Comparison of ENCODE assay signal across 27 mouse cellular contexts in genomic region chr2:59485080-59485479, GRCm38 (mm10). TPM values are rescaled to one million over a fixed set of nuclear protein-coding genes. Genes with fewer than 3 reads are reported as not detected.
DNase-seq lines count a peak whose midpoint lies in the region; ATAC-seq lines count a peak whose summit lies in the region.
"Had no signal": no experiment of that assay in that cellular context is flagged by ENCODE, and none has a peak within 500 bp of the region (broad histone marks: within the 10 kb centered on the region; RNA-seq: fewer than 3 reads in every experiment).

No protein-coding gene starts in this region.

- no peak overlapping the region for H3K4me3 ChIP-seq in hindbrain, embryonic 16.5 days (ENCODE audit: low read length)
- no peak overlapping the region for H3K4me3 ChIP-seq in hindbrain, embryonic 12.5 days
- H3K4me3 ChIP-seq in midbrain, embryonic 14.5 days (replicated peaks; ENCODE audit: low read depth, low read length) = no peak overlapping the region
- no peak overlapping the region for H3K4me3 ChIP-seq in midbrain, embryonic 11.5 days (ENCODE audit: low read depth, low read length)
- no peak overlapping the region for H3K4me3 ChIP-seq in embryonic facial prominence, embryonic 14.5 days (ENCODE audit: low read depth, low read length)
- H3K4me3 ChIP-seq in stomach, embryonic 16.5 days (replicated peaks; ENCODE audit: low read length) = peak overlapping the region; percentile 31; the same call in 1 of the 2 replicates
- H3K4me3 ChIP-seq: forebrain, embryonic 15.5 days; heart, embryonic 12.5 days; limb, embryonic 12.5 days; liver, embryonic 15.5 days; megakaryocyte, embryonic 14.5 days; midbrain, embryonic 13.5 days had no signal

- DNase-seq in midbrain, embryonic 14.5 days = no peak
- DNase-seq in midbrain, embryonic 11.5 days (ENCODE audit: low spot score, missing footprints) = no peak
- DNase-seq in embryonic facial prominence, embryonic 14.5 days (ENCODE audit: low spot score) = peak; percentile 62
- no peak for DNase-seq in adrenal gland, postnatal 4 days (ENCODE audit: low spot score in 2 of 2)
- DNase-seq: heart, adult 18-20 months; layer of hippocampus, adult 9-11 months; lung, postnatal 36 days; right cerebral cortex, postnatal 25 days had no signal

- H3K9me3 ChIP-seq in hindbrain, embryonic 16.5 days (ENCODE audit: control insufficient read depth, low read length) = no peaks in the 10 kb centered on the region
- H3K9me3 ChIP-seq in hindbrain, embryonic 12.5 days (replicated peaks) = no peaks in the 10 kb centered on the region
- no peaks in the 10 kb centered on the region for H3K9me3 ChIP-seq in midbrain, embryonic 14.5 days (ENCODE audit: control insufficient read depth, low read length)
- H3K9me3 ChIP-seq in midbrain, embryonic 11.5 days (ENCODE audit: control insufficient read depth, low read length) = no peaks in the 10 kb centered on the region
- no peaks in the 10 kb centered on the region for H3K9me3 ChIP-seq in embryonic facial prominence, embryonic 14.5 days (ENCODE audit: control insufficient read depth, low read length)
- no peaks in the 10 kb centered on the region for H3K9me3 ChIP-seq in stomach, embryonic 16.5 days (replicated peaks; ENCODE audit: control insufficient read depth, low read length)
- H3K9me3 ChIP-seq: forebrain, embryonic 15.5 days; heart, embryonic 12.5 days; limb, embryonic 12.5 days; liver, embryonic 15.5 days; midbrain, embryonic 13.5 days had no signal

- 74% methylated on average over 2 of the region's 2 CpGs for WGBS in hindbrain, embryonic 16.5 days
- 65% methylated on average over 2 of the region's 2 CpGs for WGBS in hindbrain, embryonic 12.5 days
- 49% methylated on average over 2 of the region's 2 CpGs for WGBS in midbrain, embryonic 14.5 days
- 59% methylated on average over 2 of the region's 2 CpGs for WGBS in midbrain, embryonic 11.5 days
- WGBS in embryonic facial prominence, embryonic 14.5 days = 55% methylated on average over 2 of the region's 2 CpGs
- 39% methylated on average over 2 of the region's 2 CpGs for WGBS in stomach, embryonic 16.5 days

- no peak overlapping the region for H3K9ac ChIP-seq in hindbrain, embryonic 16.5 days (ENCODE audit: low read depth, low read length)
- H3K9ac ChIP-seq in hindbrain, embryonic 12.5 days = no peak overlapping the region
- no peak overlapping the region for H3K9ac ChIP-seq in midbrain, embryonic 14.5 days (replicated peaks; ENCODE audit: low read length)
- H3K9ac ChIP-seq in midbrain, embryonic 11.5 days (ENCODE audit: low read length) = no peak overlapping the region
- no peak overlapping the region for H3K9ac ChIP-seq in embryonic facial prominence, embryonic 14.5 days (ENCODE audit: low read depth, low read length)
- no peak overlapping the region for H3K9ac ChIP-seq in stomach, embryonic 16.5 days (ENCODE audit: low read length)
- H3K9ac ChIP-seq: forebrain, embryonic 15.5 days; heart, embryonic 12.5 days; hindbrain, embryonic 14.5 days; limb, embryonic 12.5 days; liver, embryonic 15.5 days; midbrain, embryonic 13.5 days had no signal

- H3K4me2 ChIP-seq in hindbrain, embryonic 16.5 days (ENCODE audit: low read length) = no peak overlapping the region
- H3K4me2 ChIP-seq in hindbrain, embryonic 12.5 days (replicated peaks) = no peak overlapping the region
- H3K4me2 ChIP-seq in midbrain, embryonic 14.5 days (ENCODE audit: low read length) = no peak overlapping the region
- no peak overlapping the region for H3K4me2 ChIP-seq in midbrain, embryonic 11.5 days
- 0 out of 2 replicates have a peak overlapping the region, but pooled peaks have one; percentile 18 for H3K4me2 ChIP-seq in embryonic facial prominence, embryonic 14.5 days (ENCODE audit: low read depth, low read length)
- H3K4me2 ChIP-seq in stomach, embryonic 16.5 days (ENCODE audit: low read depth, low read length) = no peak overlapping the region
- H3K4me2 ChIP-seq: forebrain, embryonic 15.5 days; heart, embryonic 12.5 days; hindbrain, embryonic 14.5 days; limb, embryonic 12.5 days; liver, embryonic 15.5 days; midbrain, embryonic 13.5 days had no signal

- H3K36me3 ChIP-seq in hindbrain, embryonic 16.5 days (ENCODE audit: control insufficient read depth, insufficient read depth, low read length) = no peaks in the 10 kb centered on the region
- H3K36me3 ChIP-seq in hindbrain, embryonic 12.5 days = no peaks in the 10 kb centered on the region
- no peaks in the 10 kb centered on the region for H3K36me3 ChIP-seq in midbrain, embryonic 14.5 days (ENCODE audit: control insufficient read depth, insufficient read depth, low read length)
- H3K36me3 ChIP-seq in midbrain, embryonic 11.5 days (ENCODE audit: control insufficient read depth, insufficient read depth, low read length) = no peaks in the 10 kb centered on the region
- no peaks in the 10 kb centered on the region for H3K36me3 ChIP-seq in embryonic facial prominence, embryonic 14.5 days (ENCODE audit: control insufficient read depth, insufficient read depth, low read length)
- H3K36me3 ChIP-seq in stomach, embryonic 16.5 days (ENCODE audit: control insufficient read depth, insufficient read depth, low read length) = no peaks in the 10 kb centered on the region
- H3K36me3 ChIP-seq: forebrain, embryonic 15.5 days; heart, embryonic 12.5 days; limb, embryonic 12.5 days; liver, embryonic 15.5 days; midbrain, embryonic 13.5 days had no signal

- H3K27ac ChIP-seq in hindbrain, embryonic 16.5 days (ENCODE audit: low read depth, low read length) = no peak overlapping the region
- H3K27ac ChIP-seq in hindbrain, embryonic 12.5 days = no peak overlapping the region
- H3K27ac ChIP-seq in midbrain, embryonic 14.5 days (replicated peaks; ENCODE audit: low read depth, low read length) = peak overlapping the region; percentile 8; the same call in 1 of the 2 replicates
- H3K27ac ChIP-seq in midbrain, embryonic 11.5 days (ENCODE audit: low read depth, low read length) = no peak overlapping the region
- peak overlapping the region; percentile 65; the same call in 1 of the 2 replicates for H3K27ac ChIP-seq in embryonic facial prominence, embryonic 14.5 days (replicated peaks; ENCODE audit: low read depth, low read length)
- peak overlapping the region; percentile 88 for H3K27ac ChIP-seq in stomach, embryonic 16.5 days (ENCODE audit: low read length)
- H3K27ac ChIP-seq: forebrain, embryonic 15.5 days; hindbrain, embryonic 14.5 days; limb, embryonic 12.5 days; liver, embryonic 15.5 days; midbrain, embryonic 13.5 days had no signal

- no peaks in the 10 kb centered on the region for H3K27me3 ChIP-seq in hindbrain, embryonic 16.5 days (replicated peaks; ENCODE audit: control insufficient read depth, insufficient read depth, low read length)
- 0 out of 2 replicates have a peak, but pooled peaks cover 2% of the 10 kb centered on the region for H3K27me3 ChIP-seq in hindbrain, embryonic 12.5 days
- H3K27me3 ChIP-seq in midbrain, embryonic 14.5 days (ENCODE audit: control insufficient read depth, insufficient read depth, low read length) = no peaks in the 10 kb centered on the region
- H3K27me3 ChIP-seq in midbrain, embryonic 11.5 days (ENCODE audit: control insufficient read depth, insufficient read depth, low read length) = no peaks in the 10 kb centered on the region
- H3K27me3 ChIP-seq in embryonic facial prominence, embryonic 14.5 days (replicated peaks; ENCODE audit: control insufficient read depth, insufficient read depth, low read length) = no peaks in the 10 kb centered on the region
- no peaks in the 10 kb centered on the region for H3K27me3 ChIP-seq in stomach, embryonic 16.5 days (ENCODE audit: control insufficient read depth, insufficient read depth, low read length)
- H3K27me3 ChIP-seq: forebrain, embryonic 15.5 days; heart, embryonic 12.5 days; limb, embryonic 12.5 days; liver, embryonic 15.5 days; megakaryocyte, embryonic 14.5 days; midbrain, embryonic 13.5 days had no signal

- H3K4me1 ChIP-seq in hindbrain, embryonic 16.5 days (ENCODE audit: control insufficient read depth, insufficient read depth, low read depth, low read length) = peaks cover 7% of the 10 kb centered on the region
- peaks cover 5% of the 10 kb centered on the region; the same call in 1 of the 2 replicates for H3K4me1 ChIP-seq in hindbrain, embryonic 12.5 days
- H3K4me1 ChIP-seq in midbrain, embryonic 14.5 days (ENCODE audit: control insufficient read depth, insufficient read depth, low read length) = peaks cover 17% of the 10 kb centered on the region
- H3K4me1 ChIP-seq in midbrain, embryonic 11.5 days (ENCODE audit: control insufficient read depth, insufficient read depth, low read length) = no peaks in the 10 kb centered on the region; the same call in 1 of the 2 replicates
- H3K4me1 ChIP-seq in embryonic facial prominence, embryonic 14.5 days (ENCODE audit: control insufficient read depth, insufficient read depth, low read length) = no peaks in the 10 kb centered on the region
- no peaks in the 10 kb centered on the region for H3K4me1 ChIP-seq in stomach, embryonic 16.5 days (ENCODE audit: control insufficient read depth, insufficient read depth, low read length)
- H3K4me1 ChIP-seq: liver, embryonic 15.5 days; megakaryocyte, embryonic 14.5 days had no signal

- ATAC-seq in hindbrain, embryonic 16.5 days = 0 out of 2 replicates have a peak, but pooled peaks have one; percentile 10
- ATAC-seq in hindbrain, embryonic 12.5 days (ENCODE audit: low FRiP score) = no peak
- no peak for ATAC-seq in midbrain, embryonic 14.5 days (ENCODE audit: low FRiP score, low TSS enrichment)
- ATAC-seq in midbrain, embryonic 11.5 days (ENCODE audit: low FRiP score) = no peak
- peak; percentile 78 for ATAC-seq in embryonic facial prominence, embryonic 14.5 days (ENCODE audit: low read depth)
- ATAC-seq in stomach, embryonic 16.5 days (ENCODE audit: insufficient read depth, low FRiP score) = peak; percentile 51
- ATAC-seq: CD4-positive, CD25-positive, alpha-beta regulatory T cell, adult 4 months; inflammation-experienced regulatory T-cells, adult 6 months had no signal

RNA-seq across cellular contexts. Expression of gene Dapl1, which starts 0.6 kb away (rescaled TPM):
- polyA plus RNA-seq in hindbrain, embryonic 16.5 days (2015; fragmentation: Nextera tagmentation; extraction: Ambion mirVana) = 1.4 and 2.2 TPM in 2 replicates
- polyA plus RNA-seq in hindbrain, embryonic 12.5 days (2016; fragmentation: Nextera tagmentation; extraction: Ambion mirVana) = 1.6 and 3.4 TPM in 2 replicates
- polyA plus RNA-seq in midbrain, embryonic 14.5 days (2014; fragmentation: Nextera tagmentation; extraction: Ambion mirVana) = 0.42 and 0.96 TPM in 2 replicates
- polyA plus RNA-seq in midbrain, embryonic 11.5 days (2014; fragmentation: Nextera tagmentation; extraction: Ambion mirVana) = 0.42 TPM in 1 of 2 replicates, not detected in the other
- 16.6 and 17.0 TPM in 2 replicates for polyA plus RNA-seq in embryonic facial prominence, embryonic 14.5 days (2014; fragmentation: Nextera tagmentation; extraction: Ambion mirVana)
- 85.4 and 111 TPM in 2 replicates for polyA plus RNA-seq in stomach, embryonic 16.5 days (2015; fragmentation: Nextera tagmentation; extraction: Ambion mirVana)
- not detected for total RNA-seq in adrenal gland, postnatal 4 days (2021)
- total RNA-seq: adrenal gland, adult 18-20 months; adrenal gland, postnatal 36 days; gastrocnemius, adult 18-20 months; gastrocnemius, postnatal 25 days; heart, postnatal 4 days; liver, adult 2 months had no signal
- polyA plus RNA-seq: forebrain, embryonic 15.5 days; hindbrain, embryonic 14.5 days; liver, adult 2 months; liver, embryonic 15.5 days; neural tube, embryonic 11.5 days had no signal

Comparison
In these comparisons a context has a peak if more than half of its experiments do, and no peak if none do; other contexts are left out.
1. ATAC-seq: peak in hindbrain, embryonic 16.5 days (single experiment), embryonic facial prominence, embryonic 14.5 days (single experiment) and stomach, embryonic 16.5 days (single experiment); none in hindbrain, embryonic 12.5 days (single experiment), midbrain, embryonic 14.5 days (single experiment) and midbrain, embryonic 11.5 days (single experiment).
2. H3K27ac ChIP-seq: peak in midbrain, embryonic 14.5 days (single experiment), embryonic facial prominence, embryonic 14.5 days (single experiment) and stomach, embryonic 16.5 days (single experiment); none in hindbrain, embryonic 16.5 days (single experiment), hindbrain, embryonic 12.5 days (single experiment) and midbrain, embryonic 11.5 days (single experiment).